Mouse (Mus musculus) thymus, postnatal 36 days (tissue): ENCODE data around the gene Iah1.

Experiments
- DNase-seq, 2 experiments: peaks; one replicate each; pipeline ENCODE4 v3.0.0; 2022; ENCODE audit warnings: mixed read lengths in 2 of 2

The Iah1 gene

GRCm38 (mm10) chr12:21315923-21316868, at the start of gene Iah1:
TSS of gene Iah1 (plus strand) at chr12:21316389.
- DNase-seq, result peak; percentile 92

- DNase-seq, result no peak
These were observed 49.4 kb upstream of the Iah1 start for GRCm38 (mm10) chr12:21266784-21267098.

GRCm38 (mm10) chr12:21268083-21268616, 48.0 kb upstream of the Iah1 start:
- no peak for DNase-seq

DNA sequence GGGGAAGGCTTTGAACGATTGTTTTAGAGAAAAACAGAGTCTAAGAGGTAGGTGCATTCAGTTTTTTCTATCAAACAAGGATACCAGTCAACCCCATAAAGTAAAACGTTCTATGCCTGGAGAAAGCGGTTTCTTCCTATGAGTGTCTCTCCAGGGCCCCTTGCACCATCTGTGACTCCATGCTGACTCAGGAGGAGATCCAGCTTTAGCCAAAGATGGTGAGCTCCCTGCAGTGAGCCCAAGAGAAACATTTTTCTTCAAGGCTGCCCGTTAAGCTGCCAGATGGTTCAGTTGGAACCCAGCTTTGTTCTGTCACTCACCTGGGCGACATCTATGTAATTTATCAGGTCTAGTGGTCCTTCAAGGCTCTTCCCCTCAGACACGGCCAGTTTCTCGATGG, 41.7 kb upstream of the Iah1 start:
- DNase-seq, result no peak

DNA sequence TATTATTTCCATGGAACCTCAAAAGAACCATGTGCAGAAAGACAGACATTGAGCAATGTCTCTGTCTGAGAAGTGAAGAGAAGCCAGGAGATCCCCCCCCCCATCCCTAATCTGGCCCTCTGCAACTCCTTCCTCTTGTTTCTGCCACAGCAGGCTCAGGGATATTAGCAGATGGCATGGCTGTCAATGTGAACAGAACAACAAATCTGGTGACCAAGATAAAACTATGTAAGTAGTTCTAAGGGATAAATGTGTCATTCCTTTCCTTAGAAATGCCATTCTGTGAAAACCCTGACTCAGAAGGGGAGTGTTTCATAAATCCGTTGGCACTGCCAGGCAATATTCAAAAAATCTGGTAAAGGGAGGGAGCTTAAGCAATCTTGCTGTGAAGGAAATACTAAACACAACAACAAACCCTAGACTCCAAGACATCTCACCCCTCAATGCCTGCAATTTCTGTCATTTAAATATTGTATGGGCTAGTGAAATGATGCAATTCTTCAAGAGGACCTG, 38.8 kb upstream of the Iah1 start:
- no peak for DNase-seq

- no peak for DNase-seq
These were observed 31.3 kb upstream of the Iah1 start, which contains the start of gene Cpsf3 for GRCm38 (mm10) chr12:21284761-21285441. TSS of gene Cpsf3 (plus strand) at chr12:21285391.

DNA sequence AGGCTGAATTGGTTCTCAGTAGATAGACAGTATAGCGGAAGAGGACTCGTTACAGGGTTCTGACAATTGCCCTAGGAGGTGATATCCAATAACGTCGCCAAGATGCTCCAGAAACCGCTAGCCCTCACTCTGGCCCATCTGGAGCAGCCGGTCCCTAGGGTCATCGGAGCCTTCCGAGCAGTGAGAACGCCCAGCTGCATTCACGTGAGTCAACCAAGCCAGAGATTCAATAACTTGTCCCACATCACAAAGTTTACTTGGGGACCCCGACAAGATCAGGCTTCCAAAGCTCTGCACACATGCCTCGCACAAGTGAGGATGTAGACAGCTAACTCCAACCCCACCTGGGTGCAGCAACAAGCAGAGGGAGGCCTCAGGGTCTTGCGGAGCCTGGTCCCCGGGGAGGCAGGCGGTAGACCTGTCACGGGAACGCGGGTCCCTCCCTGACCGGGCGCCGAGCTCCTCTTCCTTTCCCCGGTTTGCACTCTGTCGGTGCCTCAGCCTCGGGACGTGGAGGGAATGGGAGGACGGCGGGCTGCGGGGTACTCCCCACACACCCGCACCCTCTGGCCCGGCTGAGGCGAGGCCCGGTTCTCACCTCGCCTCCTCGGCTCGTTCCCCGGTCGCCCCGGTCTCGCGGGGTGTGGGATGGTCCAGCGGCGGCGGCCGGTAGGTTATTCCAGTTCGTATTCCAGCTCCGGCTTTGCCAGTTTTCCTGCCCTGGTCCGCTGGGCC, 30.5 kb upstream of the Iah1 start:
- DNase-seq, result no peak

GRCm38 (mm10) chr12:21286243-21286622, 30.0 kb upstream of the Iah1 start, which contains the start of gene Itgb1bp1:
TSS of gene Itgb1bp1 (minus strand) at chr12:21286284.
- DNase-seq, result peak; percentile 98

DNA sequence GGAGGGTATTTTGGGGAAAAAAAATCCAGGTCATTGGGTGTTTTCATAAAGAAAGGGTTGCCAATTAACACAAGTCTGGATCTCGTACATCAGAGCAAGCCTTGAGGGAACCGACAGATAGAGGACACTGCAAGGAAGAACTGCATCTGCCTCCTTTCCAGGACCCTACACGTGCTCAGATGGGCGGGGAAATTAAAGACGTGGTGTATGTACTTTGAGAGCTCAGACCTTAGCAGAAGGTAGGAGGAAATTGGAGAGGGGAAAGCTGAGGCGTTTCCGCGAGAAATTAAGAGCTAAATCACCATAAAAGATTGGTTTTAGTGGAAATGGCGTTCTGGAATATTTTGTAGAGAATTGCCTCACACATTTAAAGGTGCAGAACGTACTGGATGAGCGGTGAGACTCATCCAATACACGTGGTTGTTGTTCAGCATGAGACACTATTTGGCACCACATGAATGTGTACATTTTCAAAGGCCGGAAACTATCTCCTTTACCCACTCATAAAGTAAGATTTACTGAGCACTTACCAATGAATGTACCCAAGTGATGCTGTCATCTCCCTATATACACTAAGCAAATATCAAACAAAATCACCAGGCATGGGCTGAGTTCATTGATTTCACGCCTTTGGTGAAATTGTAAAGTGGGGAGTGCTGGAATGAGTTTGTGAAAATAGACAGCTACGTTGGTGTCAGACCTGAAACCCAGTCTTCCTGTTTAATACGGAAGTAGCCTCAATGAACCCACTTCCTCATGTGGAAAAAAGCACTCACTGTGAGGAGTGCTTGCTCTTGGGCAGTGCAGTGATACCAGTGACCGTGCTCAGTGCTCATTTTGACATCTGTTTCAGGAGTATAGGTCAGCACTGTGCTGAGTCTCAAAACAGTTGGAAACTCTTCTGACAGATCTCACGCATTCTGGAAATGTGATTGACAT, 29.2 kb upstream of the Iah1 start:
- DNase-seq, result peak; percentile 12 to 22

GRCm38 (mm10) chr12:21288716-21289395, 27.3 kb upstream of the Iah1 start:
- DNase-seq, result no peak

DNA sequence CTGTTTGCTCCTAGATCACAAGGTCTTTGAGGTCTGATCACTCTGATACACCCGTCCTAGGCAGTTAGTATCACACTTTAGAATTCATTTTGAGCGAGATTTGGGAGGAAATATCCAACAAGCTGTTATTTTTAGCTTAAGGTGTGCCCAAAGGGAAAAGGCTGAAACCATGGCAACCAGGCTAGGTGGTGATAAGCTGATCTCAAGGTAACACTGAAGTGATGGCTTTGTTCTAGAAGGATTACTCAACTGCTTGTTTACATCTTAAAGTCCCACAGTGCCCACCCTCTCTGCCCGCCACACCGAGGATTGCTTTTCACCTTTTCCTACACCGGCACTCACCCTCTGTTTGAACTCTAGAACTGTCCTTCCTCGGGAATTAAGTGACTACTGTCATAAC, 26.5 kb upstream of the Iah1 start:
- DNase-seq, result no peak

DNA sequence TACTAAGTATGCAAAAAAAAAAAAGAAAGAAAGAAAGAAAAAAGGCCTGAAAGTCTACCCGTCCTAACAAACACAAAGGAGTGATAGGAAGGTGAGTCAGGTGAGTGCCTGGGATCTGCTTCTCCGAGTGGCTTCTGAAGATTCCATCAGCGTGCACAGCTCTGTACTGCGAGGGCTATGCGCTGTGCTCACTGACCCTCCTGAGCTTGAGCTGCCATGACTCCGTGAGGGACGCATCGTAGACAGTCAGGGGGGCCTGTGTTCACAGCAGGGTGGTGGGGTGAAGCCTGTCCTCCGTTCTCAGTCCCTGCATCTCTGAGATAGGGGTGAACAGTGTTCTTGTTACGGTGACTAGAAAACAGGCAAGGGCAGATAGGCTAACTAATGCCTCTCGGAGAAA, 17.3 kb upstream of the Iah1 start:
- no peak for DNase-seq

- DNase-seq, result no peak
These were observed 14.9 kb upstream of the Iah1 start for GRCm38 (mm10) chr12:21301324-21301723.

- no peak for DNase-seq
These were observed 14.3 kb upstream of the Iah1 start for GRCm38 (mm10) chr12:21301932-21302331.

DNA sequence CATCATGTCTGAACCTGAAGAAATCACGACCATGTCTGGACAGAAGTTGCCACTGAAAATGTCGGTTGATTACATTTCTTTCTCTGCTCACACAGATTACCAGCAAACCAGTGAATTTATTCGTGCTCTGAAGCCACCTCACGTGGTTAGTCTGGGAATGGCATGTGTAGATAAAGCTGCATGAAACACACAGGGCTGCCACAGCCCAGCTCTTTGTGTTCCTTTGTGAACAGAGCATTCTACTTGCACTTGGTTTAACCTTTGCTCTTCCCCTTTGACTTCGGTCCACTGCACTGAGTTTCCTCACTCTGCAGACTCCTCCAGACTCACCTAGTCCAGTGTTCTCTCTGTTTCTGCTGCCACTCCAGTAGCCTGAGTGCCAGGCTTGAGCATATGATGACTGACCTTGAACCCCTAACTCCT, 13.8 kb upstream of the Iah1 start:
- DNase-seq, result no peak

DNA sequence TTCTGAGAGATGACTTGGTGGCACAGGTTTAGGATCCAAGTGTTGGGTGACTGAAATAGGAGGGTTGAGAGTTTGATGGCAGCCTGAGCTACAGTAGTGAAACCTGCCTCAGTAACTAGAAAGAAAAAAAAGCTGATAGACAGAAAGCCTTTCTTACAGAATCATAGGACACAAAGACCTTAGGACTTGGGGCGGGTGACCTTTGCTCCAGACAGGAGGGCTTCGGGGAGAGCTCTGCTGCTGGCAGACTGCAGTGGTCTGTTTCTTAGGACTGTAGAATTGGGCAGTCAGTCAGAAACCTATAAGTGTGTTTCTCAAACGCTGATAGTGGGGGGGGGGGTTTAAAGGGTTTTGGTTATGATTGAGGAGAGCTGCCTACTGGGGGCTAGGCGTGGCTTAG, 10.4 kb upstream of the Iah1 start:
- no peak for DNase-seq

DNA sequence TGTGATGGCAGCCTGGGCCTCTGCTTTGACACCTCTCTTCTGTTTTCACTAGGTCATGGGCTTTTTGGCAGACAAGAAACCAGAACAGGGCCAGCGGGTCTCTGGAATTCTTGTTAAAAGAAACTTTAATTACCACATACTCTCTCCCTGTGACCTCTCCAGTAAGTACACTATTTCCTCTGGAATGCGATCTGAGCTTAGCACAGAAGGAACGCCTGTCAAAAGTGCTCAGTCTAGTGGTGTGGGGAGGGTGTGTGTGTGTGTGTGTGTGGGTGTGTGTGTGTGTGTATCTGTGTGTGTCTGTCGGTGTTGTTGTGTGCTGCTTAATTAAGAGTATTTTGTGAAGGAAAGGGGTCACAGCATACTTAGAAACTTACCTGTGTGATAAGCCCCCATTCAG, 9.5 kb upstream of the Iah1 start:
- DNase-seq, result no peak

GRCm38 (mm10) chr12:21312201-21312600, 4.0 kb upstream of the Iah1 start:
- no peak for DNase-seq

DNA sequence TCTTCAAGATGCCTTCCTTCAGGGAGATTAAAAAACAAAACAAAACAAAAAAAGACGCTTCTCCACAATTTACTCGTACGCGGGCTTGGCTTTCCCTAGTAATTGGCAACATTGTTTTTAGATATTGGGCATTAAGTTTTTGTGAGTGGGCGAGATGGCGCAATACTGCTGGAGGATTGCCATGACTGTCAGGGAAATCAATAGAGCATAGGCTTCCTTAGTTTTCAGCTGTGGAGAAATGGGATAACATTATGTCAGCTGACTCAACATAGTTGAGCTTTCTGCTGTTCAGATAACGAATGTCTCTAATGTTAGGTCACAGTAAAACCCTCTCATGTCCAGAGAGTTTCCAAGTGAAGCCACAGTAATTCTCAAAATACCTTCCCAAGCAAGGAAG, 678 bp downstream of the Iah1 start:
- DNase-seq, result no peak

GRCm38 (mm10) chr12:21318143-21318895, 2.1 kb downstream of the Iah1 start:
- peak; percentile 80 to 81 for DNase-seq
